Mouse (Mus musculus): ENCODE measurements around the gene Gif. TPM values are rescaled to one million over a fixed set of nuclear protein-coding genes. Genes with fewer than 3 reads are reported as not detected.

Gif gene
- polyA plus RNA-seq (2015; fragmentation: Nextera tagmentation; extraction: Ambion mirVana) = not detected in 2 replicates

DNA sequence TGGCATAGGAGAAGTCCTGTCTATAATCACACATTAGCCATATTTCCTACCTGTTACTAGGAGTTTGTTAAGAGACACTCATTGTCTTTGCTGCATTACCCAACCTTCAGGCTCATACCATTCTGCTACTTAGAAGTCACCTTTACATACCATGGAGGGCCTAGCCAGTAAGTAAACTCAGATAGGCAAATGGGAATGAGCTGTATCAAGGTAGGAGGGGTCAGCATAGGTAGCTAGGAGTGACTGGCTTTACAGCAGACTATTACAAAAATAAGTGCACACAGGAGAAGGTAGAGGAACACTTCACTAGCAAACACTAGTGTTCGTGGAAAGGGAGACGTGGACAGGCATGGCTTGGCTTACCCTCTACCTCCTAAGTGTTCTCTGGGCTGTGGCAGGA is at the start of gene Gif:
Gif (plus strand) TSS at position 257 of the 400 bp plus-strand sequence.
- no peak for ATAC-seq (ENCODE audit: low read depth)
- Histone ChIP-seq H3K27me3 (no peaks in the 10 kb centered on the region), H3K36me3 (no peaks in the 10 kb centered on the region), H3K4me1 (replicated peaks) (peaks cover 16% of the 10 kb centered on the region), H3K4me2 (no peak within 1 kb of the TSS), H3K9ac (no peak within 1 kb of the TSS), H3K9me3 (replicated peaks) (no peaks in the 10 kb centered on the region), H3K4me3 (replicated peaks) (no peak within 1 kb of the TSS), H3K27ac (no peak within 1 kb of the TSS)
- 72% methylated on average over 2 of the region's 2 CpGs for WGBS (ENCODE audit: insufficient replicate concordance)
- no peak for DNase-seq

- H3K4me1 ChIP-seq (replicated peaks) = no peaks in the 10 kb centered on the region
- DNase-seq = no peak
- no peaks in the 10 kb centered on the region for H3K36me3 ChIP-seq
- no peaks in the 10 kb centered on the region for H3K27me3 ChIP-seq
- H3K9ac ChIP-seq = no peak overlapping the region
- 78% methylated on average over 6 of the region's 6 CpGs for WGBS (ENCODE audit: insufficient replicate concordance)
- H3K9me3 ChIP-seq (replicated peaks) = no peaks in the 10 kb centered on the region
- no peak overlapping the region for H3K27ac ChIP-seq
- H3K4me3 ChIP-seq (replicated peaks) = no peak overlapping the region
- ATAC-seq (ENCODE audit: low read depth) = no peak
- no peak overlapping the region for H3K4me2 ChIP-seq
These were observed 49.0 kb upstream of the Gif start for GRCm38 (mm10) chr19:11698342-11698741.

- Histone ChIP-seq H3K36me3 (no peaks in the 10 kb centered on the region), H3K4me1 (replicated peaks) (no peaks in the 10 kb centered on the region), H3K27ac (no peak overlapping the region), H3K9ac (no peak overlapping the region), H3K27me3 (no peaks in the 10 kb centered on the region), H3K4me3 (replicated peaks) (no peak overlapping the region), H3K4me2 (no peak overlapping the region), H3K9me3 (replicated peaks) (no peaks in the 10 kb centered on the region)
- DNase-seq = no peak
- 57% methylated on average over 4 of the region's 4 CpGs for WGBS (ENCODE audit: insufficient replicate concordance)
- ATAC-seq (ENCODE audit: low read depth) = no peak
These were observed 34.9 kb upstream of the Gif start for GRCm38 (mm10) chr19:11712451-11712850.

DNA sequence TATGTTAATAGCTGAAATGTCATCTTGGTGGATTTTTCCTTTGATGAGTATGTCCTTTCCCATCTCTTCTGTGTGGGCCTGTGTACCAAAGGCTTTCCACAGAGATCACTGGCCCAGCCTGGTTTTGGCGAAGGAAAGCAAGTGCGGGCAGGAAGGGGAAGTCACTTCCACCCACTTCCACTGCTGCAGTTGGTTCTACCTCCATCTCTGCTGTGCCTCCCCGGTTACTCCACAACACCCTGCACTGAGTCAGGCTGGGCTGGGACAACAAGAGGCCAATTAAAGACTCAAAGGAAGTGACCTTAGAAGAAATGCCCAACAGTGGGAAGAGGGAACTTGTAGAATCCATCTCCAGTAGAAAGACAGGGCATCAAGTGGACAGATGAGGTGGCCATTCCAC is 27.3 kb upstream of the Gif start:
- ATAC-seq (ENCODE audit: low read depth) (no peak), DNase-seq (no peak)
- H3K4me1 ChIP-seq (replicated peaks) = peaks cover 8% of the 10 kb centered on the region
- no peaks in the 10 kb centered on the region for H3K27me3 ChIP-seq
- H3K4me3 ChIP-seq (replicated peaks) = no peak overlapping the region
- H3K36me3 ChIP-seq = no peaks in the 10 kb centered on the region
- WGBS (ENCODE audit: insufficient replicate concordance) = 47% methylated on average over 3 of the region's 3 CpGs
- H3K27ac ChIP-seq = no peak overlapping the region
- H3K9ac ChIP-seq = no peak overlapping the region
- H3K4me2 ChIP-seq = no peak overlapping the region
- H3K9me3 ChIP-seq (replicated peaks) = no peaks in the 10 kb centered on the region

DNA sequence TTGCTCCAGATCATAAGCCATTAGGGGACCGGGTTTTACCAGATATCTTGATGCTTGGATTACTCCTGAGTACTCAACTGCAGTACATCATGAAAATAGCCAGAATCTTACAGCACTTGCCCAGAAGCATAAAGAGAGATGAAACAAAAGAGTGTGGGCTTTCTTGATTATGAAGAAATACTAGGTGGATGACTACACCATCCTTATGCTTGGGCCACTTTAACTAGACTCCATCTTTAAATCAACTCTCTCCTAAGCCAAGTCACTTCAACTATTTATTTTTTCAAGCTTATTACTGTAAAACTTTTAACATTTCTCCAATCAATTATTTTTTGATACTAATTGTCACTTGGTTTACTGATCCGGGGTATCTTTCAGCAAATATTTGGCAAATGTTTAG is 23.5 kb upstream of the Gif start:
- Histone ChIP-seq H3K27ac (no peak overlapping the region), H3K4me1 (replicated peaks) (peaks cover 33% of the 10 kb centered on the region), H3K27me3 (no peaks in the 10 kb centered on the region), H3K36me3 (no peaks in the 10 kb centered on the region), H3K4me3 (replicated peaks) (no peak overlapping the region), H3K4me2 (no peak overlapping the region), H3K9me3 (replicated peaks) (no peaks in the 10 kb centered on the region), H3K9ac (no peak overlapping the region)
- WGBS (ENCODE audit: insufficient replicate concordance) = 79% methylated on average over 2 of the region's 2 CpGs
- ATAC-seq (ENCODE audit: low read depth) (no peak), DNase-seq (no peak)

- DNase-seq (no peak), ATAC-seq (ENCODE audit: low read depth) (no peak)
- H3K27me3 ChIP-seq = no peaks in the 10 kb centered on the region
- no peaks in the 10 kb centered on the region for H3K36me3 ChIP-seq
- no peaks in the 10 kb centered on the region for H3K9me3 ChIP-seq (replicated peaks)
- no peak overlapping the region for H3K4me2 ChIP-seq
- H3K4me3 ChIP-seq (replicated peaks) = no peak overlapping the region
- H3K27ac ChIP-seq = no peak overlapping the region
- no peak overlapping the region for H3K9ac ChIP-seq
- WGBS (ENCODE audit: insufficient replicate concordance) = 73% methylated on average over 6 of the region's 6 CpGs
- H3K4me1 ChIP-seq (replicated peaks) = peaks cover 33% of the 10 kb centered on the region
These were observed 23.1 kb upstream of the Gif start for GRCm38 (mm10) chr19:11724275-11724674.

GRCm38 (mm10) chr19:11725915-11726314 is 21.4 kb upstream of the Gif start:
- ATAC-seq (ENCODE audit: low read depth) = peak; percentile 88
- no peak overlapping the region for H3K4me2 ChIP-seq
- H3K4me3 ChIP-seq (replicated peaks) = no peak overlapping the region
- H3K36me3 ChIP-seq = no peaks in the 10 kb centered on the region
- peak; percentile 20 for DNase-seq
- no peaks in the 10 kb centered on the region for H3K9me3 ChIP-seq (replicated peaks)
- H3K27ac ChIP-seq = peak overlapping the region; percentile 73
- no peaks in the 10 kb centered on the region for H3K27me3 ChIP-seq
- H3K4me1 ChIP-seq (replicated peaks) = peaks cover 33% of the 10 kb centered on the region
- no peak overlapping the region for H3K9ac ChIP-seq
- 10% methylated on average over 2 of the region's 2 CpGs for WGBS (ENCODE audit: insufficient replicate concordance)

DNA sequence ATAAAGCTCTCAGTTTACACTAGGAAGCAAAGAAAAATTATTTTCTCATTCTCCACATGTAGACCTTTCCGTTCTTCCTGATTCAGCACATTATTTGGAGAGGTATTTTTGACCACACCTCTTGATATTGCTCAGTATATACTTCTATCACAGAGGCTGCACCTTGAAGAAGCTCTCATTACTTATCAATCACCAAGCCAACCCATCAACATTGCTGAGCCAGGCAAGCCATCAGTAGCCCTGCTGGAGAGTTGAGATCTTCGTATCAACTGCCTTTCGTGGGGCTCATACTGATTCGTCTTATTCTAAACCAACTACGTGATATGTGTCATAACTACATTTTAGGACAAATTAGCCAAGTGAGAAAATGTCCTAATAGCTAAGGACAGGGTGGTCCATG is 20.1 kb upstream of the Gif start:
- no peak overlapping the region for H3K4me3 ChIP-seq (replicated peaks)
- 33% methylated on average over 5 of the region's 5 CpGs for WGBS (ENCODE audit: insufficient replicate concordance)
- ATAC-seq (ENCODE audit: low read depth) = peak; percentile 83
- H3K36me3 ChIP-seq = no peaks in the 10 kb centered on the region
- no peak overlapping the region for H3K4me2 ChIP-seq
- H3K27ac ChIP-seq = 0 out of 2 replicates have a peak overlapping the region, but pooled peaks have one; percentile 0
- peaks cover 33% of the 10 kb centered on the region for H3K4me1 ChIP-seq (replicated peaks)
- H3K9me3 ChIP-seq (replicated peaks) = no peaks in the 10 kb centered on the region
- no peak overlapping the region for H3K9ac ChIP-seq
- peak; percentile 55 for DNase-seq
- no peaks in the 10 kb centered on the region for H3K27me3 ChIP-seq

DNA sequence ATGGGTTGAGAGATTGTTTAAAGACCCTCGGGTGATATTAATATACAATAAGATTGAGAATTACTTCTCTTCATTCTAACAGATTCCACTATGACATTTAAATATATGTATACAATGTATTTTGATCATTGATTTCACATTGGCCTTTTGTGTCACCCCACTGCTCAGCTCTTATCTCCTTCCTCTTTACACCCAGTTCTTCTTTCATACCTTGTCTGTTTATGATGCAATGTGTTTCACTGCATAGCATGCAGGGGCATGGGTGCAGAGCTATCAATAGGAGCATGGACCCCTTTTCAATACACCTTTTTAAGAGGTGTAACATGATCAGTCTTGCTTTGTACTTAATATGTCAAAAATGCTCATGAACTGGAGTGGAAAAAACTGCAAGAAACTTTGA is 17.1 kb upstream of the Gif start:
- Histone ChIP-seq H3K27me3 (no peaks in the 10 kb centered on the region), H3K4me3 (replicated peaks) (no peak overlapping the region), H3K9me3 (replicated peaks) (no peaks in the 10 kb centered on the region), H3K4me2 (no peak overlapping the region), H3K9ac (no peak overlapping the region), H3K36me3 (no peaks in the 10 kb centered on the region), H3K27ac (no peak overlapping the region), H3K4me1 (replicated peaks) (peaks cover 25% of the 10 kb centered on the region)
- DNase-seq (no peak), ATAC-seq (ENCODE audit: low read depth) (no peak)
- 59% methylated on average over 1 of the region's 1 CpGs for WGBS (ENCODE audit: insufficient replicate concordance)

GRCm38 (mm10) chr19:11736455-11736854 is 10.9 kb upstream of the Gif start:
- Histone ChIP-seq H3K4me2 (no peak overlapping the region), H3K9ac (no peak overlapping the region), H3K36me3 (no peaks in the 10 kb centered on the region), H3K27me3 (no peaks in the 10 kb centered on the region), H3K27ac (no peak overlapping the region), H3K4me3 (replicated peaks) (no peak overlapping the region), H3K4me1 (replicated peaks) (peaks cover 11% of the 10 kb centered on the region), H3K9me3 (replicated peaks) (no peaks in the 10 kb centered on the region)
- no peak for DNase-seq
- WGBS (ENCODE audit: insufficient replicate concordance) = 12% methylated on average over 1 of the region's 1 CpGs
- ATAC-seq (ENCODE audit: low read depth) = peak; percentile 73

- H3K9ac ChIP-seq = no peak overlapping the region
- peak; percentile 87 for ATAC-seq (ENCODE audit: low read depth)
- peaks cover 16% of the 10 kb centered on the region for H3K4me1 ChIP-seq (replicated peaks)
- no peaks in the 10 kb centered on the region for H3K36me3 ChIP-seq
- no peaks in the 10 kb centered on the region for H3K9me3 ChIP-seq (replicated peaks)
- DNase-seq = peak; percentile 24
- H3K4me3 ChIP-seq (replicated peaks) = no peak overlapping the region
- no peak overlapping the region for H3K4me2 ChIP-seq
- no peak overlapping the region for H3K27ac ChIP-seq
- H3K27me3 ChIP-seq = no peaks in the 10 kb centered on the region
These were observed 1.7 kb upstream of the Gif start for GRCm38 (mm10) chr19:11745680-11746079.

- WGBS (ENCODE audit: insufficient replicate concordance) = 58% methylated on average over 3 of the region's 3 CpGs
- no peak for ATAC-seq (ENCODE audit: low read depth)
These were observed 17.7 kb downstream of the Gif start for GRCm38 (mm10) chr19:11765059-11765458.

More at GRCm38 (mm10) chr19:11765059-11765458, 17.7 kb downstream of the Gif start:
- no peaks in the 10 kb centered on the region for H3K9me3 ChIP-seq (replicated peaks)
- DNase-seq = no peak
- no peak overlapping the region for H3K9ac ChIP-seq
- H3K4me2 ChIP-seq = no peak overlapping the region
- H3K27me3 ChIP-seq = no peaks in the 10 kb centered on the region
- no peak overlapping the region for H3K27ac ChIP-seq
- no peaks in the 10 kb centered on the region; the same call in 1 of the 2 replicates for H3K4me1 ChIP-seq (replicated peaks)
- H3K36me3 ChIP-seq = no peaks in the 10 kb centered on the region
- no peak overlapping the region for H3K4me3 ChIP-seq (replicated peaks)

All from liver, embryonic 13.5 days (tissue).